Mouse (Mus musculus) heart, adult 2 months (tissue): ENCODE measurements at regions not wholly inside any gene's neighbourhood (a gene's known extent, or its start where the extent isn't known, plus 50 kb on each side); places are given as distances from the start of the nearest gene placed in this dataset.

Experiments used
- DNase-seq, 2 experiments: peaks; one replicate each; pipeline ENCODE4 v3.0.0; 2021
- H3K27ac ChIP-seq: fragments of 200-600 bp; 2 replicates; pipeline ENCODE4 v1.8.1; 2022
- H3K27me3 ChIP-seq: fragments of 200-500 bp; 2 replicates; pipeline ENCODE4 v1.6.1; 2012; ENCODE audit warnings: mild to moderate bottlenecking, low read length, inconsistent platforms, mixed read lengths; ENCODE audit not compliant: control insufficient read depth, insufficient read depth
- H3K36me3 ChIP-seq: fragments of 200-500 bp; 2 replicates; pipeline ENCODE4 v1.6.1; 2012; ENCODE audit warnings: low read length, inconsistent platforms; ENCODE audit not compliant: control insufficient read depth, insufficient read depth
- H3K4me1 ChIP-seq: fragments of 200-500 bp; 2 replicates; pipeline ENCODE4 v1.6.1; 2011; ENCODE audit warnings: low read length; ENCODE audit not compliant: control insufficient read depth, insufficient read depth
- H3K4me3 ChIP-seq: fragments of 200-600 bp; 2 replicates; pipeline ENCODE4 v1.8.1; 2022
- H3K79me2 ChIP-seq: fragments of 200-500 bp; replicated peaks from 2 replicates; pipeline ENCODE4 v1.6.1; 2012; ENCODE audit warnings: mild to moderate bottlenecking, inconsistent platforms, low read length, moderate library complexity, mixed read lengths; ENCODE audit not compliant: control insufficient read depth, insufficient read depth
- H3K9ac ChIP-seq: fragments of 200-500 bp; 2 replicates; pipeline ENCODE4 v1.6.1; 2012; ENCODE audit warnings: low read depth, mild to moderate bottlenecking, control low read depth, inconsistent platforms, low read length, mixed read lengths
- CTCF ChIP-seq: fragments of 200-600 bp; IDR thresholded peaks from 2 replicates; pipeline ENCODE4 v1.8.1; 2022; ENCODE audit warnings: antibody characterized with exemption, mild to moderate bottlenecking, moderate library complexity
- EP300 ChIP-seq: fragments of 200-500 bp; IDR thresholded peaks from 2 replicates; pipeline ENCODE4 v1.6.1; 2011; ENCODE audit warnings: low read depth, low read length, control low read depth; ENCODE audit not compliant: insufficient read depth
- POLR2A ChIP-seq: fragments of 200-500 bp; IDR thresholded peaks from 2 replicates; pipeline ENCODE4 v1.6.1; 2011; ENCODE audit warnings: mild to moderate bottlenecking, low read depth, low read length, control low read depth; ENCODE audit not compliant: insufficient read depth
- WGBS: fragments of 180-500 bp; shearing (Covaris S2); methylation state at CpG from one replicate; pipeline ENCODE4 v1.1.7; 2018; 5-methylcytosine and 5-hydroxymethylcytosine counted together
- intact Hi-C: fragments of 180-260 bp; cut with DNase I; formaldehyde crosslinking; loops from one replicate; pipeline ENCODE4 v1.15.1; 2025

- Histone ChIP-seq H3K79me2 (no peaks in the 10 kb centered on the region), H3K4me3 (no peak overlapping the region), H3K27me3 (no peaks in the 10 kb centered on the region), H3K27ac (no peak overlapping the region), H3K4me1 (no peaks in the 10 kb centered on the region), H3K36me3 (no peaks in the 10 kb centered on the region), H3K9ac (no peak overlapping the region)
- TF ChIP-seq CTCF = no peak
- TF ChIP-seq EP300 = no peak
- no peak for TF ChIP-seq POLR2A
- no peak for DNase-seq
- WGBS = 78% methylated on average over 2 of the region's 2 CpGs
- intact Hi-C loops = no loop called here
These were observed 124.9 kb upstream of the C030005K15Rik start for GRCm38 (mm10) chr10:97851487-97851886.

- 19% methylated on average over 3 of the region's 3 CpGs for WGBS
- no peak for DNase-seq
- intact Hi-C loops = no loop called here
These were observed 150.5 kb upstream of the C030005K15Rik start for GRCm38 (mm10) chr10:97877088-97877487.

GRCm38 (mm10) chr10:97886049-97886448 lies 159.5 kb upstream of the C030005K15Rik start:
- H3K27ac ChIP-seq = no peak overlapping the region
- no peak overlapping the region for H3K9ac ChIP-seq
- no peak for DNase-seq
- H3K4me1 ChIP-seq = no peaks in the 10 kb centered on the region
- intact Hi-C loops = no loop called here
- H3K27me3 ChIP-seq = no peaks in the 10 kb centered on the region
- 89% methylated on average over 1 of the region's 1 CpGs for WGBS
- no peak overlapping the region for H3K4me3 ChIP-seq
- H3K79me2 ChIP-seq = no peaks in the 10 kb centered on the region
- TF ChIP-seq POLR2A (no peak), EP300 (no peak), CTCF (no peak)
- H3K36me3 ChIP-seq = no peaks in the 10 kb centered on the region

More at GRCm38 (mm10) chr10:97877088-97877487, 150.5 kb upstream of the C030005K15Rik start:
- Histone ChIP-seq H3K27me3 (no peaks in the 10 kb centered on the region), H3K36me3 (no peaks in the 10 kb centered on the region), H3K4me3 (no peak overlapping the region), H3K9ac (no peak overlapping the region), H3K79me2 (no peaks in the 10 kb centered on the region), H3K27ac (no peak overlapping the region), H3K4me1 (no peaks in the 10 kb centered on the region; the same call in 1 of the 2 replicates)
- TF ChIP-seq POLR2A (no peak), CTCF (no peak), EP300 (no peak)

- Histone ChIP-seq H3K4me1 (no peaks in the 10 kb centered on the region), H3K9ac (no peak overlapping the region), H3K36me3 (no peaks in the 10 kb centered on the region), H3K79me2 (no peaks in the 10 kb centered on the region), H3K27me3 (no peaks in the 10 kb centered on the region), H3K4me3 (no peak overlapping the region), H3K27ac (no peak overlapping the region)
- DNase-seq = no peak
- WGBS = 61% methylated on average over 4 of the region's 4 CpGs
- TF ChIP-seq CTCF = no peak
- TF ChIP-seq EP300 = no peak
- TF ChIP-seq POLR2A = no peak
- intact Hi-C loops = no loop called here
These were observed 179.2 kb upstream of the C030005K15Rik start for GRCm38 (mm10) chr10:97905793-97906192.

- H3K4me3 ChIP-seq = no peak overlapping the region
- H3K36me3 ChIP-seq = no peaks in the 10 kb centered on the region
- no peaks in the 10 kb centered on the region for H3K27me3 ChIP-seq
- H3K79me2 ChIP-seq = no peaks in the 10 kb centered on the region
- H3K9ac ChIP-seq = no peak overlapping the region
- no peak for DNase-seq
- intact Hi-C loops = no loop called here
- H3K27ac ChIP-seq = no peak overlapping the region
- TF ChIP-seq EP300 (no peak), POLR2A (no peak), CTCF (no peak)
- no peaks in the 10 kb centered on the region for H3K4me1 ChIP-seq
- WGBS = 63% methylated on average over 4 of the region's 4 CpGs
These were observed 199.0 kb upstream of the C030005K15Rik start for GRCm38 (mm10) chr10:97925568-97925967.

- Histone ChIP-seq H3K4me3 (no peak overlapping the region), H3K79me2 (no peaks in the 10 kb centered on the region), H3K27me3 (no peaks in the 10 kb centered on the region), H3K36me3 (no peaks in the 10 kb centered on the region), H3K4me1 (no peaks in the 10 kb centered on the region), H3K27ac (no peak overlapping the region), H3K9ac (no peak overlapping the region)
- no peak for DNase-seq
- intact Hi-C loops = no loop called here
- WGBS = 82% methylated on average over 2 of the region's 2 CpGs
- no peak for TF ChIP-seq POLR2A
- TF ChIP-seq CTCF = no peak
- TF ChIP-seq EP300 = no peak
These were observed 213.8 kb upstream of the C030005K15Rik start for GRCm38 (mm10) chr10:97940345-97940744.
